Mouse (Mus musculus) testis, adult 2 months (tissue): ENCODE measurements at regions not wholly inside any gene's neighbourhood (a gene's known extent, or its start where the extent isn't known, plus 50 kb on each side); places are given as distances from the start of the nearest gene placed in this dataset.

Experiments
- CTCF ChIP-seq: fragments of 200-500 bp; IDR thresholded peaks from 2 replicates; pipeline ENCODE4 v1.5.1; 2012; ENCODE audit warnings: low read depth, mild to moderate bottlenecking, inconsistent platforms, low read length, moderate library complexity; ENCODE audit not compliant: control insufficient read depth, insufficient read depth, insufficient replicate concordance
- POLR2A ChIP-seq: fragments of 200-500 bp; IDR thresholded peaks from 2 replicates; pipeline ENCODE4 v1.6.1; 2012; ENCODE audit warnings: low read depth, mild to moderate bottlenecking, inconsistent platforms, low read length, moderate library complexity; ENCODE audit not compliant: control insufficient read depth

DNA sequence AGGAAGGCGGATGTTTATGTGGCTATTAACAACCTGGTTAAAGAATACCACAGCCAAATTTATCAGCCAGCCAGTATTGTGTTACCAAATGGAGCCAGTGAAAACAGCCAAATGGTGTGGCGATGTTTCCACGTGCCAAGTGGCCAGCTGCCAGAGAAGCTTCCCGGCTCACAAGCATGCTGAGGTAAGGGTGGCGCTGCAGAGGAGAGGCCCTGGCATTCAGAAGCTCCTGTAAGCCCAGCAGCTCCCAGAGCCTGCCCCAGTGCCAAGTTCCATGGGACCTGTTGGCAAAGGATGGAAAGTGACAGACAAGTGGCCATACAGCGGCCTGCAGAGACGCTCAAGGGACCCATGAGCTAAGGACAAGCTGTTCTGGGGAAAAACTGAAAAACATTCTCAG lies 77.8 kb upstream of the Srsf6 start:
- no peak for TF ChIP-seq CTCF
- no peak for TF ChIP-seq POLR2A
